Mouse (Mus musculus): ENCODE data around the gene Gm14190.

DNA sequence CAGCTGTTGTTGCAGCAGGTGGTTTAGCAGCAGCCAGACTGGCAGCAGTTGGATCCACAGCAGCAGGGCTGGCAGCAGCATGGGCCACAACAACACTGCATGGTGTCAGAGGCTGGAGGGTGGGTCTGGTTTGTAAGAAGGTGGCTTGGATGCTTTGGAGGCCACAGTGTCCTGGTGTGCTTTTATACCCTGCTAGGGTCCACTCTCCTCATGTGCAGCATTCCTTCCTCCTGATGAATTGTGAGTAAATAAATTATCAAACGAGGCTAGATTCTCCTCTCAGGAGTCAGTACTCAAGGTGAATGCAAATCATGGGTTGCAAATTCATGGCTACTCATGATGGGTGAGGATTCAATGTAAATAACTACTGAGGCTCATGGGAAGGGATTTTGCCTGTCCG, 43.6 kb upstream of the Gm14190 start, which contains the start of gene Gm14180:
- TF ChIP-seq POLR2A (IDR thresholded peaks at IDR 0.05; ENCODE audit: low read depth, low read length) = no peak
- TF ChIP-seq CTCF (IDR thresholded peaks at IDR 0.05; ENCODE audit: extremely low read depth, insufficient read length, insufficient replicate concordance, low read depth, low read length) = no peak

All from small intestine, adult 2 months (tissue).